Mouse (Mus musculus) embryonic facial prominence, embryonic 11.5 days (tissue): ENCODE results near the gene Armt1. TPM values are rescaled to one million over a fixed set of nuclear protein-coding genes. Genes with fewer than 3 reads are reported as not detected.
"Not testable (repeated sequence)": the region's sequence is repeated elsewhere in the genome, so short reads cannot be mapped to it uniquely, and the experiment has no call there.

Experiments used
- ATAC-seq: fragments of 200-750 bp; cut with Nextera tagmentation; replicated peaks from 2 replicates; pipeline ENCODE4 v1.8.0; 2017; ENCODE audit warnings: low read depth; ENCODE audit not compliant: insufficient number of reproducible peaks, low FRiP score, low TSS enrichment
- DNase-seq: peaks from one replicate; pipeline ENCODE4 v3.0.0-alpha.2; 2015; ENCODE audit warnings: low spot score
- H3K27ac ChIP-seq: fragments of 300-500 bp; sonication (generic); replicated peaks from 2 replicates; pipeline ENCODE4 v1.5.1; 2014; ENCODE audit warnings: mild to moderate bottlenecking, low read depth, low read length, control low read depth
- H3K27me3 ChIP-seq: fragments of 300-500 bp; sonication (generic); 2 replicates; pipeline ENCODE4 v1.6.1; 2014; ENCODE audit warnings: mild to moderate bottlenecking, low read length, moderate library complexity, mixed read lengths; ENCODE audit not compliant: control insufficient read depth, insufficient read depth
- H3K36me3 ChIP-seq: fragments of 300-500 bp; sonication (generic); replicated peaks from 2 replicates; pipeline ENCODE4 v1.6.1; 2014; ENCODE audit warnings: low read depth, mild to moderate bottlenecking, low read length, moderate library complexity, mixed read lengths; ENCODE audit not compliant: control insufficient read depth, insufficient read depth
- H3K4me1 ChIP-seq: fragments of 300-500 bp; sonication (generic); 2 replicates; pipeline ENCODE4 v1.6.1; 2014; ENCODE audit warnings: low read length, mixed read lengths; ENCODE audit not compliant: control insufficient read depth, insufficient read depth
- H3K4me2 ChIP-seq: fragments of 300-500 bp; sonication (generic); 2 replicates; pipeline ENCODE4 v1.6.1; 2014; ENCODE audit warnings: low read depth, mild to moderate bottlenecking, control low read depth, low read length, moderate library complexity
- H3K4me3 ChIP-seq: fragments of 300-500 bp; sonication (generic); 2 replicates; pipeline ENCODE4 v1.5.1; 2014; ENCODE audit warnings: low read depth, low read length, control low read depth
- H3K9ac ChIP-seq: fragments of 300-500 bp; sonication (generic); replicated peaks from 2 replicates; pipeline ENCODE4 v1.6.1; 2014; ENCODE audit warnings: mild to moderate bottlenecking, control low read depth, low read length
- H3K9me3 ChIP-seq: fragments of 300-500 bp; sonication (generic); replicated peaks from 2 replicates; pipeline ENCODE4 v1.6.1; 2016; ENCODE audit warnings: mild to moderate bottlenecking, low read length, inconsistent platforms, mixed read lengths; ENCODE audit not compliant: control insufficient read depth
- WGBS: fragments of 180-500 bp; shearing (Covaris S2); extraction: QIAGEN DNeasy Blood & Tissue Kit; methylation state at CpG from one replicate; pipeline ENCODE4 v1.1.7; 2014; 5-methylcytosine and 5-hydroxymethylcytosine counted together
- polyA plus RNA-seq: library from polyadenylated mRNA; unstranded; fragments of >200 nt; fragmentation: Nextera tagmentation; extraction: Ambion mirVana; gene quantifications from 2 replicates; pipeline ENCODE4 v1.2.1, GENCODE M21; 2014

Armt1 gene
- polyA plus RNA-seq, 1 experiment from 2014 or later = 29.3 TPM

GRCm38 (mm10) chr10:4425245-4425644 lies 7.0 kb upstream of the Armt1 start:
- Histone ChIP-seq H3K9me3 (no peaks in the 10 kb centered on the region), H3K4me1 (no peaks in the 10 kb centered on the region), H3K9ac (no peak overlapping the region), H3K27ac (no peak overlapping the region), H3K27me3 (no peaks in the 10 kb centered on the region), H3K36me3 (no peaks in the 10 kb centered on the region), H3K4me3 (no peak overlapping the region), H3K4me2 (no peak overlapping the region)
- WGBS = 82% methylated on average over 8 of the region's 8 CpGs
- DNase-seq (no peak), ATAC-seq (no peak)

GRCm38 (mm10) chr10:4430399-4430798 lies 1.9 kb upstream of the Armt1 start:
- Histone ChIP-seq H3K27me3 (no peaks in the 10 kb centered on the region), H3K36me3 (no peaks in the 10 kb centered on the region), H3K4me1 (no peaks in the 10 kb centered on the region), H3K27ac (no peak overlapping the region), H3K4me3 (no peak overlapping the region), H3K4me2 (no peak overlapping the region), H3K9me3 (no peaks in the 10 kb centered on the region), H3K9ac (no peak overlapping the region)
- ATAC-seq = no peak
- DNase-seq = no peak
- 90% methylated on average over 8 of the region's 8 CpGs for WGBS

GRCm38 (mm10) chr10:4430826-4431225 lies 1.4 kb upstream of the Armt1 start:
- no peaks in the 10 kb centered on the region for H3K4me1 ChIP-seq
- DNase-seq = no peak
- 91% methylated on average over 3 of the region's 3 CpGs for WGBS
- H3K27ac ChIP-seq = no peak overlapping the region
- ATAC-seq = no peak
- H3K9ac ChIP-seq = no peak overlapping the region
- H3K27me3 ChIP-seq = no peaks in the 10 kb centered on the region
- H3K4me3 ChIP-seq = no peak overlapping the region
- peak overlapping the region; percentile 29; the same call in 1 of the 2 replicates for H3K4me2 ChIP-seq
- H3K9me3 ChIP-seq = no peaks in the 10 kb centered on the region
- H3K36me3 ChIP-seq = no peaks in the 10 kb centered on the region

GRCm38 (mm10) chr10:4431746-4432122 lies 533 bp upstream of the Armt1 start:
- ATAC-seq = peak; percentile 14

GRCm38 (mm10) chr10:4432996-4433755 lies 909 bp downstream of the Armt1 start:
- DNase-seq = peak; percentile 61
- H3K9ac ChIP-seq = peak overlapping the region; percentile 74

More at GRCm38 (mm10) chr10:4431746-4432122, 533 bp upstream of the Armt1 start:
- no peak overlapping the region for H3K27ac ChIP-seq
- H3K9me3 ChIP-seq = no peaks in the 10 kb centered on the region
- no peak for DNase-seq
- H3K4me1 ChIP-seq = no peaks in the 10 kb centered on the region
- no peaks in the 10 kb centered on the region for H3K36me3 ChIP-seq
- 16% methylated on average over 5 of the region's 5 CpGs for WGBS
- H3K4me2 ChIP-seq = peak overlapping the region; percentile 25
- H3K4me3 ChIP-seq = peak overlapping the region; percentile 67
- peak overlapping the region; percentile 75 for H3K9ac ChIP-seq
- H3K27me3 ChIP-seq = no peaks in the 10 kb centered on the region

GRCm38 (mm10) chr10:4433871-4434270 lies 1.6 kb downstream of the Armt1 start:
- H3K4me3 ChIP-seq, H3K4me2 ChIP-seq, H3K4me1 ChIP-seq, H3K27ac ChIP-seq, ATAC-seq, H3K27me3 ChIP-seq, H3K9me3 ChIP-seq, H3K36me3 ChIP-seq, H3K9ac ChIP-seq, DNase-seq: not testable (repeated sequence)
- 86% methylated on average over 2 of the region's 2 CpGs for WGBS

More at GRCm38 (mm10) chr10:4432996-4433755, 909 bp downstream of the Armt1 start:
- H3K9me3 ChIP-seq = no peaks in the 10 kb centered on the region
- 11% methylated on average over 19 of the region's 19 CpGs for WGBS
- peak overlapping the region; percentile 67 for H3K4me3 ChIP-seq
- H3K27ac ChIP-seq = peak overlapping the region; percentile 62
- no peaks in the 10 kb centered on the region; the same call in 1 of the 2 replicates for H3K36me3 ChIP-seq
- H3K4me1 ChIP-seq = no peaks in the 10 kb centered on the region
- no peaks in the 10 kb centered on the region for H3K27me3 ChIP-seq
- H3K4me2 ChIP-seq = peak overlapping the region; percentile 53
- ATAC-seq = no peak

- Histone ChIP-seq H3K9ac (no peak overlapping the region), H3K9me3 (no peaks in the 10 kb centered on the region), H3K4me1 (no peaks in the 10 kb centered on the region), H3K36me3 (peaks cover under 1% of the 10 kb centered on the region; the same call in 1 of the 2 replicates), H3K4me2 (no peak overlapping the region), H3K27ac (no peak overlapping the region), H3K4me3 (no peak overlapping the region), H3K27me3 (no peaks in the 10 kb centered on the region)
- ATAC-seq (no peak), DNase-seq (no peak)
- WGBS = 83% methylated on average over 3 of the region's 3 CpGs
Observed at GRCm38 (mm10) chr10:4435416-4435815, 3.1 kb downstream of the Armt1 start.

GRCm38 (mm10) chr10:4456409-4456808 lies 24.1 kb downstream of the Armt1 start:
- Histone ChIP-seq H3K4me3 (no peak overlapping the region), H3K27me3 (no peaks in the 10 kb centered on the region), H3K4me2 (no peak overlapping the region), H3K36me3 (no peaks in the 10 kb centered on the region), H3K9me3 (no peaks in the 10 kb centered on the region), H3K4me1 (no peaks in the 10 kb centered on the region), H3K9ac (no peak overlapping the region), H3K27ac (no peak overlapping the region)
- DNase-seq = no peak
- 78% methylated on average over 4 of the region's 4 CpGs for WGBS
- ATAC-seq = no peak
